Mouse (Mus musculus): ENCODE measurements at regions not wholly inside any gene's neighbourhood (a gene's known extent, or its start where the extent isn't known, plus 50 kb on each side); places are given as distances from the start of the nearest gene placed in this dataset.

GRCm38 (mm10) chr5:149341461-149341860, 70.1 kb upstream of the Medag start:
- TF ChIP-seq TAL1 (IDR thresholded peaks at IDR 0.05; ENCODE audit: low read length) (no peak), GATA1 (IDR thresholded peaks at IDR 0.05; ENCODE audit: low read length) (no peak)

Data from erythroblast, embryonic 14.5 days (primary cell).